Mouse (Mus musculus) c-Kit-positive CD71-positive TER-119-negative erythroid progenitor cells, embryonic 14.5 days (primary cell): ENCODE measurements around the gene Lyrm7.

ENCODE experiments used
- DNase-seq: peaks from one replicate; pipeline ENCODE4 v3.0.0-alpha.2; 2013; ENCODE audit warnings: low read depth

Gene Lyrm7

GRCm38 (mm10) chr11:54845470-54846442, 15.0 kb downstream of the Lyrm7 start:
- no peak for DNase-seq

GRCm38 (mm10) chr11:54844959-54845358, 15.8 kb downstream of the Lyrm7 start:
- no peak for DNase-seq

GRCm38 (mm10) chr11:54844424-54844823, 16.3 kb downstream of the Lyrm7 start:
- DNase-seq, result no peak

GRCm38 (mm10) chr11:54840891-54841290, 19.8 kb downstream of the Lyrm7 start:
- no peak for DNase-seq

- no peak for DNase-seq
These were observed 21.0 kb downstream of the Lyrm7 start for GRCm38 (mm10) chr11:54839696-54840095.

GRCm38 (mm10) chr11:54836106-54836505, 24.6 kb downstream of the Lyrm7 start:
- DNase-seq, result no peak

- DNase-seq, result peak; percentile 34
These were observed 26.1 kb downstream of the Lyrm7 start for GRCm38 (mm10) chr11:54834596-54834995.

- no peak for DNase-seq
These were observed 26.9 kb downstream of the Lyrm7 start for GRCm38 (mm10) chr11:54833833-54834232.

GRCm38 (mm10) chr11:54826819-54827218, 33.9 kb downstream of the Lyrm7 start:
- no peak for DNase-seq

- no peak for DNase-seq
These were observed 34.9 kb downstream of the Lyrm7 start for GRCm38 (mm10) chr11:54825774-54826173.

- DNase-seq, result no peak
These were observed 37.2 kb downstream of the Lyrm7 start for GRCm38 (mm10) chr11:54823467-54823866.

- DNase-seq, result no peak
These were observed 41.2 kb downstream of the Lyrm7 start for GRCm38 (mm10) chr11:54819489-54819888.

- DNase-seq, result no peak
These were observed 43.3 kb downstream of the Lyrm7 start for GRCm38 (mm10) chr11:54817449-54817848.

GRCm38 (mm10) chr11:54815659-54816058, 45.1 kb downstream of the Lyrm7 start:
- no peak for DNase-seq

GRCm38 (mm10) chr11:54812812-54813516, 47.8 kb downstream of the Lyrm7 start:
- DNase-seq, result no peak

- DNase-seq, result no peak
These were observed 48.4 kb downstream of the Lyrm7 start for GRCm38 (mm10) chr11:54812314-54812713.

- DNase-seq, result no peak
These were observed 49.7 kb downstream of the Lyrm7 start for GRCm38 (mm10) chr11:54811054-54811453.

GRCm38 (mm10) chr11:54809582-54809981, 51.1 kb downstream of the Lyrm7 start:
- DNase-seq, result no peak

GRCm38 (mm10) chr11:54808177-54808576, 52.5 kb downstream of the Lyrm7 start:
- DNase-seq, result no peak

- DNase-seq, result no peak
These were observed 53.0 kb downstream of the Lyrm7 start for GRCm38 (mm10) chr11:54807669-54808068.

- no peak for DNase-seq
These were observed 53.8 kb downstream of the Lyrm7 start for GRCm38 (mm10) chr11:54806891-54807290.

GRCm38 (mm10) chr11:54805196-54805595, 55.5 kb downstream of the Lyrm7 start:
- no peak for DNase-seq

- DNase-seq, result no peak
These were observed 58.1 kb downstream of the Lyrm7 start for GRCm38 (mm10) chr11:54802621-54803020.
